Mouse (Mus musculus): ENCODE data around the gene Lin7c. TPM values are rescaled to one million over a fixed set of nuclear protein-coding genes. Genes with fewer than 3 reads are reported as not detected.

Lin7c gene
- polyA plus RNA-seq, 1 experiment from 2014 or later = 62.6 TPM

Other genes with a start within 250 kb of the Lin7c start
- gene Bdnf, start 216.2 kb upstream of the Lin7c start, polyA plus RNA-seq (2014; fragmentation: Nextera tagmentation; extraction: Ambion mirVana) = 3.2 and 3.6 TPM in 2 replicates
- gene Lgr4, start 26.8 kb downstream of the Lin7c start, polyA plus RNA-seq (2014; fragmentation: Nextera tagmentation; extraction: Ambion mirVana) = 24.6 and 25.0 TPM in 2 replicates
- 36.1 and 37.7 TPM in 2 replicates for gene Ccdc34, start 127.0 kb downstream of the Lin7c start, polyA plus RNA-seq (2014; fragmentation: Nextera tagmentation; extraction: Ambion mirVana)